Mouse (Mus musculus) heart, adult 8-10 months (tissue): Measurements from ENCODE around the gene Ncam1. TPM values are rescaled to one million over a fixed set of nuclear protein-coding genes. Genes with fewer than 3 reads are reported as not detected.
A peak's percentile ranks its signal among the peaks of the same experiment; 100 is the strongest.

ENCODE experiments used
- DNase-seq: peaks from one replicate; pipeline ENCODE4 v3.0.0; 2022; ENCODE audit warnings: low spot score
- total RNA-seq, 4 experiments: library from RNA; stranded (reverse); gene quantifications; 2 replicates each; pipeline ENCODE4 v1.2.4; 2022

Ncam1 gene
- total RNA-seq, 4 experiments from 2014 or later, result 3.1 to 4.0 (median 3.3) TPM

GRCm38 (mm10) chr9:49565846-49566245 is 232.9 kb downstream of the Ncam1 start:
- DNase-seq, result no peak

GRCm38 (mm10) chr9:49558941-49559340 is 239.8 kb downstream of the Ncam1 start:
- no peak for DNase-seq

- DNase-seq, result no peak
These were observed 247.4 kb downstream of the Ncam1 start for GRCm38 (mm10) chr9:49551353-49551752.

- DNase-seq, result no peak
These were observed 256.1 kb downstream of the Ncam1 start for GRCm38 (mm10) chr9:49542593-49542992.

- peak; percentile 21 for DNase-seq
These were observed 260.9 kb downstream of the Ncam1 start for GRCm38 (mm10) chr9:49537814-49538213.

- peak; percentile 1 for DNase-seq
These were observed 262.1 kb downstream of the Ncam1 start for GRCm38 (mm10) chr9:49536593-49536992.

GRCm38 (mm10) chr9:49534958-49535357 is 263.8 kb downstream of the Ncam1 start:
- DNase-seq, result no peak

- DNase-seq, result no peak
These were observed 264.7 kb downstream of the Ncam1 start for GRCm38 (mm10) chr9:49533912-49534491.

- peak; percentile 40 for DNase-seq
These were observed 265.3 kb downstream of the Ncam1 start for GRCm38 (mm10) chr9:49533455-49533854.

- no peak for DNase-seq
These were observed 266.9 kb downstream of the Ncam1 start for GRCm38 (mm10) chr9:49531833-49532232.

- DNase-seq, result no peak
These were observed 267.5 kb downstream of the Ncam1 start for GRCm38 (mm10) chr9:49531257-49531656.

- no peak for DNase-seq
These were observed 268.0 kb downstream of the Ncam1 start for GRCm38 (mm10) chr9:49530739-49531138.

- no peak for DNase-seq
These were observed 269.3 kb downstream of the Ncam1 start for GRCm38 (mm10) chr9:49529366-49529959.

- no peak for DNase-seq
These were observed 269.8 kb downstream of the Ncam1 start for GRCm38 (mm10) chr9:49528943-49529342.

GRCm38 (mm10) chr9:49528026-49528425 is 270.7 kb downstream of the Ncam1 start:
- no peak for DNase-seq

GRCm38 (mm10) chr9:49527340-49527739 is 271.4 kb downstream of the Ncam1 start:
- no peak for DNase-seq

- no peak for DNase-seq
These were observed 274.0 kb downstream of the Ncam1 start for GRCm38 (mm10) chr9:49524721-49525120.

- no peak for DNase-seq
These were observed 274.8 kb downstream of the Ncam1 start for GRCm38 (mm10) chr9:49523881-49524280.

GRCm38 (mm10) chr9:49514306-49514705 is 284.4 kb downstream of the Ncam1 start:
- no peak for DNase-seq

- DNase-seq, result no peak
These were observed 288.1 kb downstream of the Ncam1 start for GRCm38 (mm10) chr9:49510666-49511065.

GRCm38 (mm10) chr9:49509628-49510027 is 289.1 kb downstream of the Ncam1 start:
- DNase-seq, result no peak

GRCm38 (mm10) chr9:49509094-49509493 is 289.6 kb downstream of the Ncam1 start:
- no peak for DNase-seq

- DNase-seq, result no peak
These were observed 290.7 kb downstream of the Ncam1 start for GRCm38 (mm10) chr9:49507829-49508585.
